Mouse (Mus musculus): ENCODE data around the gene Sypl.

Sypl gene

DNA sequence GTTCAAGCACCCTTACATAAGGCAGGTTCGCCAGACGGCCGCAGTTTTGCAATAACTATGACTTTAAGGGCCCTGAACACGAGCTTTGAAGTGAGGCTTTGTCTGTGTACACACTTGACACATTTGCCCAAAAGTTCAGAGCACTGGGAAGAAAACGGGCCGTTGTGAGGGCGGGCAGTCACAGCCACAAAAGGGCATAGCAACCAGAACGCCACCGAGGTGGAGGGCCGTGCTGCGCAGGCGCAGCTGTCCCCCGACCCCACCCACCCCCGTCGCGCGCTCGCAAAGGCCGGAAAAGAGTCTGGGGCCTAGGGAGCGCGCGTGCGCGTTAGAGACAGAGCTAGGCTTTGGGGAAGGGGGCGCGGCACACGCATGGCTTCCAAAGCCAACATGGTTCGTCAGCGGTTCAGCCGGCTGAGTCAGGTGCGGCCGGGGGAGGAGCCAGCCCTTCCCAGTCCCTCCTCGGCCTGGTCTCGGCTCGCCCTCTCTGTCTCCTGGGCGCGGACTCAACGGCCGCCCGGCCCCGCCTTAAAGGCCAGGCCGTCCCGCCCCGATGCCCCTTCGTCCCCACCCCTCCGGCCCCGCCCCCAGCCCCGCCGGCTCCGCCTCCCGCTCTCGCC is at the start of gene Sypl:
TSS of gene Sypl (plus strand) at position 296 of the 620 bp plus-strand sequence.
- peak; percentile 98 to 99 for DNase-seq

DNA sequence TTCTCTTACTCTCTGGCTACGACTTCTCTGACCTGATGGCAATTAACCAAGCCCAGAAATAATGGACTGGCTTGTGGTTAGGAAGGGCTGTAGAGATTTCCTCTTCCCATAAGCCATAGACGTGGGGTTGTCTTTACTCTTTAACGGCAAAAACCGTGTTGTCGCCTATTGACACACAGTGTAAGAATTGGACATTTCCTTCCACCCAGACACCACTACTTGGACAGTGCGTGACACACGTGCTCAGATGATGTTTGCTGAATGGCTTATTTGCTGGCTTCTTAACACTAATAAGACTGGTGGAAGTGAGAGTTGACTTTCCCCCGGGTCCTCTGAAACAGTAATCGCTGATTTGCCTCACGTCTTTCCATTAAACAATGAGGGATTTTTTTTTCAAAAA is 44.0 kb upstream of the Sypl start:
- no peak for DNase-seq

DNA sequence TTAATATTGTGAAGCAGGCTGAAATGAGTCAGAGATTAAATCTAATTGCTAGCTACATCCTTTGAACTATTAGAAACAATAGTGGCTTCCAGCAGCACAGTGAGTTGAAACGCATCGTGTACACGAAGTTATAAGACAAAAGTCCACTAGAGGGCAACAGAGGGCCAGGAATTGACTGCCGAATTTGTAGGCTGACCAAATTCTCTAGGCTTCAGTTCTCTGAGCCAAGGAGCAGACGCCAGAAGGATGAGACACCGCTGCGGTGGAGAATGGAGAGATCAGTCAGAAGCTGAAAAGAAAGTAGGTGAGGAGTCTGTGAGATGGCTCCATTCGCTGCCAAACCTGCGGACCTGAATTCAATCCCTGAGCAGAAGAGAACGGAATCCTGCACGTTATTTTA is 43.6 kb upstream of the Sypl start:
- peak in 1 of 2 experiments; percentile 59 for DNase-seq

- peak in 1 of 2 experiments; percentile 47 for DNase-seq
Measured at GRCm38 (mm10) chr12:32910560-32911194, 43.0 kb upstream of the Sypl start.

- no peak for DNase-seq
Measured at GRCm38 (mm10) chr12:32911569-32911968, 42.1 kb upstream of the Sypl start.

DNA sequence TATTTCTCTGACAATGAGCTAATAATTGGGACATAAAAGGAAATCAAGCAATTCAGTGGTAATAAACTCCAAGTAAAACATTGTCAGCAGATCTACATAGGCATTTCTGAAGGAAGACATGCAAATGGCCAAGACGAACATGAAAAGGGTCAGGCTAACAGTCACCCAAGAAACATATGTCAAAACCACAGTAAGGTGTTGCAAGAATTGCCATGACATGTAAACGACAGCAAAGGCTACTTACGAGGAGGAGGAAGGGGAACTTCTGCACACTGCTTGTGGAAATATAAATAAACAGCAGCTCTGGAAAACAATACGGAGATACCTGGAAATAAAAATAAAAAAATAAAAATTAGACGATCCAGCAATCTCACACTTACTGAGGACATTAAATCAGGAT is 40.9 kb upstream of the Sypl start:
- no peak for DNase-seq

- no peak for DNase-seq
Measured at GRCm38 (mm10) chr12:32918683-32919082, 35.0 kb upstream of the Sypl start.

DNA sequence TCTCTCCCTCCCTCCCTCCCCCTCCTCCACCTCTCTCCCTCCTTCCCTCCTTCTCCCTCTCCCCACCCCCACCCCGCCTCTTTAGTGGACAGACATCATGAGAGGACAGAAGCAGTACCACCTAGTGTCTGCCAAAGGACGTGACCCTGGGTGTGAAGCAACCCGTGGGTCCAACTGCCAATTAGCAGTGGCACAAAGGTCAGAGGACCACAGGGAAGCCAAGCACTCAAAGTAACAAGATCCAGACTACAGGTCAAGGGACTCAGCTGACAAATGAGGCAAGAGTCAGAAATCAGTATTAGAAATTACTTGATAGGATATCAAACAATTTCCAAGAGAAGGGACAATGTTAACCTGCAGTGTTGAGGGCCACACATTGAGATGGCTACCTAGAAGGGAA is 34.6 kb upstream of the Sypl start:
- DNase-seq: peak; percentile 41 to 66

- DNase-seq: no peak
Measured at GRCm38 (mm10) chr12:32919527-32919926, 34.2 kb upstream of the Sypl start.

DNA sequence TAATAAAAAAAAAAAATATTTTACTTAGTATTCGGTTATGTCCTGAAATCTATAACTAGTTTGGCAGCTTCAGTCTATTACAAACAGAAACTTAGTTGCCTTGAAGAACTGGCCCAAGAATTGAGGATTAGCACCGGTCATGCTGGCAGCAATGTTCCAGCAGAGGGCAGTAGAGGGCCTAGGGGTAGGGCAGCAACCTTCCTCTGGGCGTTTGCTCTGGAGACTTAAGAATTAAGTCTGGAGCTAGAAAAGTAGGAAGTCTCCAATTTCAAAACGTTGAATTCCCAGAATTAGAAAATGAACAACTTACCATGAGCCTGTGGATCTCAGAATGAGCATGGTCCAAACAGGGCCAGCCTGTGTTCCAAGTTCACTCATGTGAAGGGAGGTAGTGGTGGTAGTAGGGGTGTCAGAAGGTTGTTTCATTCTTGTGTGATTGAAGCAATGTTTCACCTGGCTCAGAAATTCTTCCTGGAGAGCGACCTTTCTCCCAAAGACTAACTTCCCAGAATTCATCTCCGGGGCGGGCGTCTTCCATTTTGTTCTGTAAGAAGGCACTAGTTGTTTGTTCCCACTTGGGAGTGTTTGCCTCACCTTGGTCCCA is 33.4 kb upstream of the Sypl start:
- peak; percentile 83 to 89 for DNase-seq

DNA sequence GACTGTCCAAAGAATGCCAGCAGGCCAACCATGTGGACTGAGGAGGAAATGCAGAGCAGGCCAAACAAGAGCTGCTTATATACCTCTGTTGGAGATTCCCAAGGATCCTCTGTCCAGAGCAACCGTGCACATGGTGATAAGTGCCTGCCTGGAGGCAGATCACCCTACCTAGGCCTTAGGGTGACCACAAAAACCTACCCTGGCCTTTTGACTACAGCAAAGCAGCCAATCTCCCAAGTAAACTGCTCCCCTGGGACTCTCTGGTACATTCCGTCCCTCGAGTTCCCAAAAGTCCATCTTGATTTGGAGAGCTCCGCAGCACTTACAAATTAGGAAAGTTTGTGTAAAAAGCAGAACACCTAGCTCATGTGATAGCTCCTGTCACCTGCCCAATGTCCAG is 32.6 kb upstream of the Sypl start:
- peak; percentile 21 to 35 for DNase-seq

DNA sequence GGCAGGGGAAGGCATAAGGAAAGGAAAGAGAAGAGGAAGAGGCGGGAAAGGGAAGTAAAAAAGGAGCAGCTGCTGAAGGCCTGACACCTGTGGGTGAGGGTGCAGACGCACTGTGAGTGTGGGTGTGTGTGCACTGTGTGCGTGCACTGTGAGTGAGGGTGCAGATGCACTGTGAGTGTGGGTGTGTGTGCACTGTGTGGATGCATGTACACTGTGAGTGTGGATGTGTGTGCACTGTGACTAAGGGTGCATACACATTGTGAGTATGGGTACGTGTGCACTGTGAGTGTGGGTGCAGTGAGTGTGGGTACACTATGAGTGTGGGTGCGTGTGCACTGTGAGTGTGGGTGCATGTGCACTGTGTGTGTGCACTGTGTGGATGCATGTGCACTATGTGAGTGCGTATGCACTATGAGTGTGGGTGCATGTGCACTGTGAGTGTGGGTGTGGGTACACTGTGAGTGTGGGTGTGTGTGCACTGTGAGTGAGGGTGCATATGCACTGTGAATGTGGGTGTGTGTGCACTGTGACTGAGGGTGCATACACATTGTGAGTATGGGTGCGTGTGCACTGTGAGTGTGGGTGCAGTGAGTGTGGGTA is 32.1 kb upstream of the Sypl start:
- DNase-seq: no peak

GRCm38 (mm10) chr12:32924245-32924644 is 29.4 kb upstream of the Sypl start:
- DNase-seq: peak; percentile 54 to 56

DNA sequence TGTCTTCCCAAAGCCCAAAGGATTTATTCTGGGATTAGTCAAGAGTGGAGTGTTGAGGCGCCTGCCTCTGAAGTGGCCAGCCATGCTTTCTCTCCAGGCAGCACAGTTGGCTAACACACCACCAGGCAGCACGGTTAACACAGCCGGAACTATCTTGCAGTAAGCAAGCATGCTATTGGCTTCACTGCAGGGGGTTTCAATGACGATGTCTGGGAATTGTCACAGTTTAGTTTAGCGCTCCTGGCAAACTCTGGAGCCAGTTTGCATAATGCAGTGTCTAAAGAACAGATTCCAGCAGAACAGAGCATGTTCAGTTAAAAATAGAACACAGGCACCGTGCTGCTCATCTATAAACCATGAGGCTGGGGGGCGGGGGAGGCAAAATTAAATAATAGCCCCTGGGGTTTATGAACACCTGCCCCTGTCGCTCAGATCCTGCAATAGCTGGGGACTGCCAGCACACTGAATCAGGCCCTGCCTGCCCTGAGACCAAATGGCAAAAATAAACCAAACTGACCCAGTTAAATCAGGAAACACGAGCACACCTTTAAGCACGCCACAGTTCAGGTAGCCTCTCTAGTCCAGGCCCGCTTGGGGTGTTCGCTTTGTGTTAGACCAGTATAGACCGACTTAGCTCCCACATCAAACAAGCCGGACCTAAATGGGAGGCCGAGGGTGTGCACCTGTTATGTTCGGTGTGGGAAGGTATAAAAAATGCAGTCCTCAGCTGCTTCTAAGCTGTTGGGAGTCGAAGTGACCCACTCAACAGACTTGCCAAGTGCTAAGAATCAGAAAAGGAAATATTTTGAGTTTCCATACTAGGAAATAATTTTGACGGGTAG is 27.1 kb upstream of the Sypl start:
- DNase-seq: peak; percentile 39 to 68

DNA sequence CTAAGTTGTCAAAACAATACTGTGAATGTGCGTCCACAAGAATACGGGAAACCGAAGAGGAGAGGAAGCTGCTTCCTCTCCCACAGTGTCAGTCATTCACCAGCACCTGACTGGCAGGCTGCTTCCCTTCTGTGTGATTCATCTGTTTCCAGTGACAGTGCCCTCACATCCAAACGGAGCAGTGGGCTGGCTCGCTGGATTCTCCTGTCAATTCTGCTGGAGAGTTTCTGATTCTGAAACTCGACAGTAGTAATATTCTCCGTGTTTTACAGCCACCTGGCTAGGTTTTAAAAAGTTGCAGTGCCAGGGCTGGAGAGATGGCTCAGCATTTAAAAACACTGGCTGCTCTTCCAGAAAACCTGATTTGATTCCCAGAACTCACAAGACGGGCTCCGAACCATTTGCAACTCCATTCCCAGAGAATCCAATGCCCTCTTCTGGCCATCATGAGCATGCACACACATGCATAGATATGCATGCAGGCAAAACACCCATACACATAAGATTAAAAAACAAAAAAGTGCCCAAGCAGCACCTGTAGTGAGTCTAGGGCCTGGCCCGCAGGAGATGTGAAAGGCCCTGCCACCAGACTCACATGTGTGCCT is 26.4 kb upstream of the Sypl start:
- DNase-seq: no peak

- no peak for DNase-seq
Measured at GRCm38 (mm10) chr12:32928180-32928579, 25.5 kb upstream of the Sypl start.

- peak; percentile 55 to 59 for DNase-seq
Measured at GRCm38 (mm10) chr12:32929831-32930513, 23.7 kb upstream of the Sypl start.

DNA sequence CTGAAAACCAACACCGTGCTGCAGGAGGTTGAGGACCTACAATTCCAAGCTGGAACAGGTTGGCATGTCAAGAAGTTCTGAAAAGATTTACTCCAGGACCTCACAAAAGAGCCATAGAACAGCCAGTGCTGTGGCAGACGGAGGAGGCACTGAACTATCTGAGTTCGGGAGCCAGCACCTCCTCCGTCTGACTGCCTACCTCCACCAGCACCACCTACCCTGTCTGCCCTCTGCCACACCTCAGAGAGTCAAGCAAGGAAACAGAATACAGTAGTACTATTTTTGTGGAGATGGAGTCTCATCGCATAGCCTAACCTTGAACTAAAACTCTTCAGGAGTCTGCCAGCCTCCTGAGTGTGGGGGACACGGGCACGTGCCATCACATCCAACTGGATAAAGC is 23.1 kb upstream of the Sypl start:
- no peak for DNase-seq

GRCm38 (mm10) chr12:32936246-32936946 is 17.3 kb upstream of the Sypl start:
- DNase-seq: peak; percentile 59 to 60

- DNase-seq: peak; percentile 26 to 60
Measured at GRCm38 (mm10) chr12:32941141-32941540, 12.6 kb upstream of the Sypl start.

DNA sequence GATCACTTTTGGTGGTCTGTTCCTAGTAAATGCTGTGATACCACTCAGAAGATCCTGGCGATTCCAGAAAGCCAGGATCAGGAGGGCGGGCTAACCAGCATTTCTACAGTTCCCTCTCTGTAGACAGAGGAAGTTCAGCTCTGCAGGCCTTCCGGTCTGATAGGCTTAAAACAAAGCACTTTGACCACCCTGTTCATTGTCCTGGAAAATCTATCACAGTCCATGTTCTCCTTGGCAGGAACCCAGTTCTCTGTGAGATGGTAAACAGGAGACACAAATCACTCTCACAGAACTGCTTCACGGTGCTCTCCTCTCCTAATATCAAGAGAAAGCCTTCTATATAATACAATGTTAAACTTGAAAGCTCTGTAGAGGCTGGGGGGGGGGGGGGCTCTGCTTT is 10.3 kb upstream of the Sypl start:
- peak; percentile 78 to 87 for DNase-seq

Measured in kidney, adult 8-10 months (tissue).